11 mouse cellular contexts compared by ENCODE assay signal in the genomic region with DNA sequence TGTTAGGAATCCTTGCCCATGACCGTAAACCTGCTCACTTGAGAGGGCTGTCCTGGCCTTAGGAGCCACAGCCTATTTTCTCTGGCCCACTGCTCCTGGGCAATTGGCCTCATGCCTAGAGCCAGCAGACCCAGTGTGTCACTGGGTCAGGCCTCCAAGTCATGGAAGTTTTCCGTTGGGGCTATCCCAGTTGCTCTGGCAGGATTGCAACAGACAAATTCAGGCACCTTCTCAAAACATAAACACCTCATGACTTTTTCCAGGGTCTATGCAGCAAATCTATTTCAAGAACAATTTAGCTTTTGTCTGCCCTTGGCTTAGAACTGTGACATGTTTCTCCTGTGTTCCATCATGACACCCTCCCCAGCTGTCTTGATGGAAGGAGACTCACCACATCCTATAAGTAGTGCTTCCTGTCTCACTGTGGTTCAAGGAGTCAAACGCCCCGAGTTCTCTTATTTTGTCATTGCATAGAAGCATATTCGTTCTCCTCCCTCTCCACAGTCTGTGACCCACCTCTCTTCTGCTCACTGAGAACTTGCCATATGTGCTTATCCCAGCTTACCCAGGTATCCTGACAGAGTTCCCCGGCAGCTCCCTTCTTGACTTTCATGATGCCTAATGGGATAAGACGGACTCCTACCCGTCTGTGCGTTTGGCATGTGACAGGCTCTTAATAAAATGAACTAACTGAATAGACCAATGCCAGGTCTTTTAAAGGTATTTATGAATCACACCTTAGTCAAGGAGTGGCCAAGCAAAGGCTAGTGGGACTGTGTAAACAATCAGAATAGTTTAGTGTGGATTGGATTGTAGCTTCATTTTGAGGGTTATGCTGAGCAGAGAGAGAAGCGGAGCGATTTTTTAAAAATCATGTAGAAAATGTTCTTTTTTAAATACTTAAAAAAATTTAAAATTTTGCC.
A peak's percentile ranks its signal among the peaks of the same experiment; 100 is the strongest.
DNase-seq lines count a peak whose midpoint lies in the region; ATAC-seq and TF ChIP-seq lines count a peak whose summit lies in the region.
"Had no signal": no experiment of that assay in that cellular context is flagged by ENCODE, and none has a peak within 500 bp of the region (broad histone marks: within the 10 kb centered on the region; RNA-seq: fewer than 3 reads in every experiment).

No protein-coding gene starts in this region.

- DNase-seq in heart, adult 8-10 months (ENCODE audit: low spot score) = no peak
- DNase-seq in 3T3-L1 (ENCODE audit: low read depth, low spot score) = peak; percentile 73
- DNase-seq in NIH3T3 (ENCODE audit: low read depth) = peak; percentile 69
- no peak for DNase-seq in forebrain, postnatal 0 days
- no peak for DNase-seq in left cerebral cortex, adult 18-20 months (ENCODE audit: low spot score in 2 of 2)
- no peak for DNase-seq in neural tube, embryonic 10.5 days (ENCODE audit: extremely low spot score, low spot score)
- DNase-seq: lung, embryonic 14.5 days had no signal

- no peaks in the 10 kb centered on the region for H3K27me3 ChIP-seq in heart, embryonic 12.5 days (replicated peaks)
- no peaks in the 10 kb centered on the region for H3K27me3 ChIP-seq in megakaryocyte, embryonic 14.5 days (replicated peaks)
- no peaks in the 10 kb centered on the region for H3K27me3 ChIP-seq in forebrain, postnatal 0 days (ENCODE audit: insufficient read depth, low read length)
- H3K27me3 ChIP-seq: embryonic facial prominence, embryonic 12.5 days; hindbrain, embryonic 15.5 days had no signal

- ATAC-seq in heart, embryonic 12.5 days (ENCODE audit: insufficient number of reproducible peaks, low FRiP score) = no peak
- no peak for ATAC-seq in forebrain, postnatal 0 days

- 0 out of 2 replicates have a peak overlapping the region, but pooled peaks have one; percentile 3 for H3K27ac ChIP-seq in heart, embryonic 12.5 days (ENCODE audit: poor library complexity, severe bottlenecking)
- H3K27ac ChIP-seq in forebrain, postnatal 0 days (ENCODE audit: low read depth, low read length) = no peak overlapping the region
- H3K27ac ChIP-seq: embryonic facial prominence, embryonic 12.5 days; hindbrain, embryonic 15.5 days had no signal

- WGBS in heart, embryonic 12.5 days = 72% methylated on average over 11 of the region's 11 CpGs
- 86% methylated on average over 11 of the region's 11 CpGs for WGBS in forebrain, postnatal 0 days

- H3K4me1 ChIP-seq in heart, embryonic 12.5 days (replicated peaks) = peaks cover 9% of the 10 kb centered on the region
- H3K4me1 ChIP-seq in megakaryocyte, embryonic 14.5 days = peaks cover 46% of the 10 kb centered on the region
- no peaks in the 10 kb centered on the region for H3K4me1 ChIP-seq in forebrain, postnatal 0 days (ENCODE audit: insufficient read depth)
- H3K4me1 ChIP-seq: embryonic facial prominence, embryonic 12.5 days; hindbrain, embryonic 15.5 days had no signal

- no peaks in the 10 kb centered on the region for H3K36me3 ChIP-seq in heart, embryonic 12.5 days
- peaks cover 3% of the 10 kb centered on the region for H3K36me3 ChIP-seq in megakaryocyte, embryonic 14.5 days (replicated peaks; ENCODE audit: low read length)
- no peaks in the 10 kb centered on the region for H3K36me3 ChIP-seq in forebrain, postnatal 0 days (ENCODE audit: insufficient read depth)
- H3K36me3 ChIP-seq: embryonic facial prominence, embryonic 12.5 days; hindbrain, embryonic 15.5 days had no signal

- H3K4me3 ChIP-seq in heart, embryonic 12.5 days = no peak overlapping the region
- peak overlapping the region; percentile 54 for H3K4me3 ChIP-seq in megakaryocyte, embryonic 14.5 days (replicated peaks)
- no peak overlapping the region for H3K4me3 ChIP-seq in forebrain, postnatal 0 days (ENCODE audit: low read depth, low read length)
- H3K4me3 ChIP-seq: embryonic facial prominence, embryonic 12.5 days; hindbrain, embryonic 15.5 days had no signal

- H3K4me2 ChIP-seq in heart, embryonic 12.5 days = no peak overlapping the region
- H3K4me2 ChIP-seq in forebrain, postnatal 0 days (ENCODE audit: low read depth) = no peak overlapping the region
- H3K4me2 ChIP-seq: embryonic facial prominence, embryonic 12.5 days; hindbrain, embryonic 15.5 days; lung, embryonic 14.5 days had no signal

- no peaks in the 10 kb centered on the region for H3K9me3 ChIP-seq in heart, embryonic 12.5 days (replicated peaks)
- H3K9me3 ChIP-seq in megakaryocyte, embryonic 14.5 days = peaks cover 4% of the 10 kb centered on the region; the same call in 1 of the 2 replicates
- H3K9me3 ChIP-seq in forebrain, postnatal 0 days (ENCODE audit: low read length) = no peaks in the 10 kb centered on the region
- H3K9me3 ChIP-seq: embryonic facial prominence, embryonic 12.5 days; hindbrain, embryonic 15.5 days had no signal

- no peak overlapping the region for H3K9ac ChIP-seq in heart, embryonic 12.5 days
- H3K9ac ChIP-seq in forebrain, postnatal 0 days = no peak overlapping the region
- H3K9ac ChIP-seq: embryonic facial prominence, embryonic 12.5 days; hindbrain, embryonic 15.5 days; lung, embryonic 14.5 days had no signal

- TF ChIP-seq CTCF in forebrain, postnatal 0 days (IDR thresholded peaks at IDR 0.05; ENCODE audit: low read depth) = no peak

Comparison
In these comparisons a context has a peak if more than half of its experiments do, and no peak if none do; other contexts are left out.
1. DNase-seq: peak in 3T3-L1 (single experiment) and NIH3T3 (single experiment); none in heart, adult 8-10 months (single experiment), forebrain, postnatal 0 days (single experiment), left cerebral cortex, adult 18-20 months (0 of 2) and neural tube, embryonic 10.5 days (single experiment).